Mouse (Mus musculus) lung, postnatal 0 days (tissue): ENCODE results near the gene Xrcc5.

Source experiments
- CTCF ChIP-seq: IDR thresholded peaks from 2 replicates; pipeline ENCODE4 v1.5.1; 2016; ENCODE audit warnings: antibody characterized with exemption, mild to moderate bottlenecking
- EP300 ChIP-seq: IDR thresholded peaks from 2 replicates; pipeline ENCODE4 v1.6.1; 2016; ENCODE audit warnings: antibody characterized with exemption, mild to moderate bottlenecking, control low read depth

GRCm38 (mm10) chr1:72283992-72284485 is 23.2 kb upstream of the Xrcc5 start, which contains the start of the genes Pecr and Tmem169:
- peak; percentile 49 for TF ChIP-seq CTCF
- TF ChIP-seq EP300, result no peak
